Comparison of ENCODE assay signal across 7 mouse cellular contexts in genomic region chrX:170019219-170019953, GRCm38 (mm10). TPM values are rescaled to one million over a fixed set of nuclear protein-coding genes. Genes with fewer than 3 reads are reported as not detected.
DNase-seq lines count a peak whose midpoint lies in the region; ATAC-seq lines count a peak whose summit lies in the region.
"Not testable (repeated sequence)": the region's sequence is repeated elsewhere in the genome, so short reads cannot be mapped to it uniquely, and the experiment has no call there.

No protein-coding gene starts in this region.

- DNase-seq in WW6 (ENCODE audit: low read depth, low spot score) = peak; percentile 93
- DNase-seq in heart, embryonic 10.5 days (ENCODE audit: low spot score) = peak; percentile 91
- peak; percentile 82 for DNase-seq in intestine, embryonic 14.5 days (ENCODE audit: low spot score)
- DNase-seq in splenic B cell, adult 2 months (ENCODE audit: low read depth, low spot score) = peak; percentile 65

- 84% methylated on average over 30 of the region's 30 CpGs for WGBS in heart, embryonic 10.5 days
- 87% methylated on average over 30 of the region's 30 CpGs for WGBS in intestine, embryonic 14.5 days
- WGBS in liver, embryonic 12.5 days (ENCODE audit: insufficient replicate concordance) = 79% methylated on average over 30 of the region's 30 CpGs
- 84% methylated on average over 30 of the region's 30 CpGs for WGBS in midbrain, embryonic 15.5 days

- peaks cover 39% of the 10 kb centered on the region for H3K36me3 ChIP-seq in heart, embryonic 10.5 days
- H3K36me3 ChIP-seq in intestine, embryonic 14.5 days (ENCODE audit: control insufficient read depth, insufficient read depth, low read length) = peaks cover 45% of the 10 kb centered on the region
- peaks cover 53% of the 10 kb centered on the region for H3K36me3 ChIP-seq in liver, embryonic 12.5 days
- H3K36me3 ChIP-seq in midbrain, embryonic 15.5 days (replicated peaks) = peaks cover 23% of the 10 kb centered on the region
- H3K36me3 ChIP-seq in splenic B cell, adult 2 months (ENCODE audit: control insufficient read depth, insufficient read depth, low read length, poor library complexity, severe bottlenecking) = peaks cover 23% of the 10 kb centered on the region

- H3K9me3 ChIP-seq in heart, embryonic 10.5 days = peaks cover 40% of the 10 kb centered on the region
- peaks cover 18% of the 10 kb centered on the region for H3K9me3 ChIP-seq in intestine, embryonic 14.5 days (ENCODE audit: control insufficient read depth, low read length)
- peaks cover 39% of the 10 kb centered on the region for H3K9me3 ChIP-seq in liver, embryonic 12.5 days (replicated peaks)
- peaks cover 15% of the 10 kb centered on the region for H3K9me3 ChIP-seq in midbrain, embryonic 15.5 days

- peak; percentile 54 for ATAC-seq in erythroblast, adult 5-6 weeks (replicated peaks; ENCODE audit: low FRiP score, poor library complexity, severe bottlenecking)
- peak; percentile 40; the same call in 1 of the 2 replicates for ATAC-seq in intestine, embryonic 14.5 days (replicated peaks; ENCODE audit: low FRiP score, low TSS enrichment, low read depth)
- peak; percentile 55 for ATAC-seq in liver, embryonic 12.5 days
- peak; percentile 62 for ATAC-seq in midbrain, embryonic 15.5 days (replicated peaks)

- H3K4me2 ChIP-seq in intestine, embryonic 14.5 days (ENCODE audit: low read length); liver, embryonic 12.5 days; midbrain, embryonic 15.5 days: not testable (repeated sequence)

- not testable (repeated sequence) for H3K27me3 ChIP-seq in heart, embryonic 10.5 days (ENCODE audit: insufficient read depth, poor library complexity, severe bottlenecking); intestine, embryonic 14.5 days (replicated peaks; ENCODE audit: control insufficient read depth, insufficient read depth, low read length); liver, embryonic 12.5 days (replicated peaks); midbrain, embryonic 15.5 days (replicated peaks); splenic B cell, adult 2 months (ENCODE audit: control insufficient read depth, insufficient read depth, low read length, poor library complexity, severe bottlenecking)

- H3K27ac ChIP-seq in heart, embryonic 10.5 days; intestine, embryonic 14.5 days (ENCODE audit: low read depth); liver, embryonic 12.5 days: not testable (repeated sequence)
- peak overlapping the region; percentile 36 for H3K27ac ChIP-seq in midbrain, embryonic 15.5 days

- not testable (repeated sequence) for H3K9ac ChIP-seq in intestine, embryonic 14.5 days (ENCODE audit: low read length); liver, embryonic 12.5 days; midbrain, embryonic 15.5 days

- not testable (repeated sequence) for H3K4me3 ChIP-seq in heart, embryonic 10.5 days; intestine, embryonic 14.5 days (ENCODE audit: low read depth, low read length); liver, embryonic 12.5 days; midbrain, embryonic 15.5 days

- not testable (repeated sequence) for H3K4me1 ChIP-seq in heart, embryonic 10.5 days; intestine, embryonic 14.5 days (replicated peaks; ENCODE audit: control insufficient read depth, insufficient read depth, low read length); liver, embryonic 12.5 days; midbrain, embryonic 15.5 days

RNA-seq across cellular contexts. Expression of gene Gm21887, which starts 9.9 kb away (rescaled TPM):
- 4.0 and 24.0 TPM in 2 replicates for total RNA-seq in erythroblast, adult 5-6 weeks (2015; ENCODE audit: low replicate concordance)
- 59.6 and 87.8 TPM in 2 replicates for total RNA-seq in erythroblast, adult 5-6 weeks (2017; ENCODE audit: low replicate concordance)
- 121 and 172 TPM in 2 replicates for polyA plus RNA-seq in heart, embryonic 10.5 days (2016; fragmentation: Nextera tagmentation; extraction: Ambion mirVana)
- 223 and 261 TPM in 2 replicates for polyA plus RNA-seq in intestine, embryonic 14.5 days (2014; fragmentation: Nextera tagmentation; extraction: Ambion mirVana)
- 196 and 237 TPM in 2 replicates for polyA plus RNA-seq in liver, embryonic 12.5 days (2016; fragmentation: Nextera tagmentation; extraction: Ambion mirVana)
- 187 and 227 TPM in 2 replicates for polyA plus RNA-seq in midbrain, embryonic 15.5 days (2015; fragmentation: Nextera tagmentation; extraction: Ambion mirVana)
